Mouse (Mus musculus) limb, embryonic 14.5 days (tissue): ENCODE measurements around the gene Emcn. TPM values are rescaled to one million over a fixed set of nuclear protein-coding genes. Genes with fewer than 3 reads are reported as not detected.

ENCODE experiments used
- ATAC-seq: fragments of 200-750 bp; cut with Nextera tagmentation; 2 replicates; pipeline ENCODE4 v1.8.0; 2017; ENCODE audit warnings: low read depth, moderate number of reproducible peaks, moderate TSS enrichment; ENCODE audit not compliant: low FRiP score
- DNase-seq: peaks from one replicate; pipeline ENCODE4 v3.0.0-alpha.2; 2015; ENCODE audit warnings: low spot score
- H3K27ac ChIP-seq: fragments of 300-500 bp; sonication (generic); replicated peaks from 2 replicates; pipeline ENCODE4 v1.5.1; 2014; ENCODE audit warnings: low read depth, mild to moderate bottlenecking, low read length, moderate library complexity, mixed read lengths
- H3K27me3 ChIP-seq: fragments of 300-500 bp; sonication (generic); 2 replicates; pipeline ENCODE4 v1.6.1; 2014; ENCODE audit warnings: low read length, mixed read lengths; ENCODE audit not compliant: control insufficient read depth, insufficient read depth
- H3K36me3 ChIP-seq: fragments of 300-500 bp; sonication (generic); 2 replicates; pipeline ENCODE4 v1.6.1; 2014; ENCODE audit warnings: mild to moderate bottlenecking, low read length, moderate library complexity, mixed read lengths; ENCODE audit not compliant: control insufficient read depth, insufficient read depth
- H3K4me1 ChIP-seq: fragments of 300-500 bp; sonication (generic); 2 replicates; pipeline ENCODE4 v1.6.1; 2014; ENCODE audit warnings: antibody characterized with exemption, low read length, mixed read lengths; ENCODE audit not compliant: control insufficient read depth, insufficient read depth
- H3K4me2 ChIP-seq: fragments of 300-500 bp; sonication (generic); replicated peaks from 2 replicates; pipeline ENCODE4 v1.6.1; 2014; ENCODE audit warnings: low read depth, mild to moderate bottlenecking, low read length, moderate library complexity; ENCODE audit not compliant: severe bottlenecking
- H3K4me3 ChIP-seq: fragments of 300-500 bp; sonication (generic); replicated peaks from 2 replicates; pipeline ENCODE4 v1.5.1; 2014; ENCODE audit warnings: low read length
- H3K9ac ChIP-seq: fragments of 300-500 bp; sonication (generic); 2 replicates; pipeline ENCODE4 v1.6.1; 2014; ENCODE audit warnings: mild to moderate bottlenecking, low read depth, low read length, moderate library complexity; ENCODE audit not compliant: severe bottlenecking
- H3K9me3 ChIP-seq: fragments of 300-500 bp; sonication (generic); 2 replicates; pipeline ENCODE4 v1.6.1; 2016; ENCODE audit warnings: low read length; ENCODE audit not compliant: control insufficient read depth
- POLR2A ChIP-seq: fragments of 200-500 bp; IDR thresholded peaks from 2 replicates; pipeline ENCODE4 v1.8.0; 2012; ENCODE audit warnings: inconsistent platforms, mild to moderate bottlenecking, moderate library complexity, borderline replicate concordance; ENCODE audit not compliant: insufficient read depth, insufficient read length; ENCODE audit errors: extremely low read depth
- WGBS: fragments of 180-500 bp; shearing (Covaris S2); extraction: QIAGEN DNeasy Blood & Tissue Kit; methylation state at CpG from one replicate; pipeline ENCODE4 v1.1.7; 2014; 5-methylcytosine and 5-hydroxymethylcytosine counted together
- polyA plus RNA-seq, 2 experiments: library from polyadenylated mRNA; depleted of rRNA in 1 of 2; stranded (reverse) in 1 of 2; unstranded in 1 of 2; fragments of >200 nt; fragmentation: Nextera tagmentation in 1 of 2; extraction: Ambion mirVana in 1 of 2; gene quantifications; 2 replicates each; pipeline versions ENCODE4 v1.2.1 to v1.2.3; 2012 to 2014

Emcn gene
- polyA plus RNA-seq, 2 experiments = 41.1 to 41.7 TPM

GRCm38 (mm10) chr3:137329898-137330297, 11.0 kb upstream of the Emcn start:
- no peak for TF ChIP-seq POLR2A
- H3K4me3 ChIP-seq = no peak overlapping the region
- no peak overlapping the region for H3K27ac ChIP-seq
- H3K9me3 ChIP-seq = no peaks in the 10 kb centered on the region
- H3K9ac ChIP-seq = no peak overlapping the region
- H3K4me2 ChIP-seq = no peak overlapping the region
- 72% methylated on average over 9 of the region's 9 CpGs for WGBS
- no peaks in the 10 kb centered on the region for H3K4me1 ChIP-seq
- DNase-seq (no peak), ATAC-seq (no peak)
- no peaks in the 10 kb centered on the region for H3K27me3 ChIP-seq
- no peaks in the 10 kb centered on the region for H3K36me3 ChIP-seq

- no peak overlapping the region for H3K4me2 ChIP-seq
- H3K27me3 ChIP-seq = no peaks in the 10 kb centered on the region
- no peak for TF ChIP-seq POLR2A
- ATAC-seq = no peak
- H3K4me1 ChIP-seq = no peaks in the 10 kb centered on the region
- H3K9me3 ChIP-seq = no peaks in the 10 kb centered on the region
- H3K27ac ChIP-seq = no peak overlapping the region
- no peak overlapping the region for H3K4me3 ChIP-seq
- no peaks in the 10 kb centered on the region for H3K36me3 ChIP-seq
- 55% methylated on average over 4 of the region's 4 CpGs for WGBS
- no peak for DNase-seq
- H3K9ac ChIP-seq = no peak overlapping the region
Measured at GRCm38 (mm10) chr3:137330950-137331349, 9.9 kb upstream of the Emcn start.

- H3K4me1 ChIP-seq = no peaks in the 10 kb centered on the region
- no peaks in the 10 kb centered on the region for H3K9me3 ChIP-seq
- 79% methylated on average over 4 of the region's 4 CpGs for WGBS
- no peak for DNase-seq
- no peaks in the 10 kb centered on the region for H3K27me3 ChIP-seq
- no peak overlapping the region for H3K27ac ChIP-seq
- no peaks in the 10 kb centered on the region for H3K36me3 ChIP-seq
- H3K9ac ChIP-seq = no peak overlapping the region
- no peak for TF ChIP-seq POLR2A
- ATAC-seq = no peak
- H3K4me2 ChIP-seq = no peak overlapping the region
- H3K4me3 ChIP-seq = no peak overlapping the region
Measured at GRCm38 (mm10) chr3:137332531-137332930, 8.3 kb upstream of the Emcn start.

- ATAC-seq = no peak
- H3K4me3 ChIP-seq = no peak overlapping the region
- no peak for TF ChIP-seq POLR2A
- 87% methylated on average over 4 of the region's 4 CpGs for WGBS
- no peak for DNase-seq
- H3K4me2 ChIP-seq = no peak overlapping the region
- H3K27me3 ChIP-seq = no peaks in the 10 kb centered on the region
- no peak overlapping the region for H3K9ac ChIP-seq
- H3K36me3 ChIP-seq = no peaks in the 10 kb centered on the region
- H3K9me3 ChIP-seq = no peaks in the 10 kb centered on the region
- no peaks in the 10 kb centered on the region for H3K4me1 ChIP-seq
- H3K27ac ChIP-seq = no peak overlapping the region
Measured at GRCm38 (mm10) chr3:137335957-137336356, 4.9 kb upstream of the Emcn start.

GRCm38 (mm10) chr3:137343446-137343845, 2.6 kb downstream of the Emcn start:
- WGBS = 82% methylated on average over 4 of the region's 5 CpGs
- Histone ChIP-seq H3K9me3 (no peaks in the 10 kb centered on the region), H3K4me3 (no peak overlapping the region), H3K36me3 (no peaks in the 10 kb centered on the region), H3K27me3 (no peaks in the 10 kb centered on the region), H3K4me2 (no peak overlapping the region), H3K4me1 (no peaks in the 10 kb centered on the region), H3K27ac (no peak overlapping the region), H3K9ac (no peak overlapping the region)
- TF ChIP-seq POLR2A = no peak
- ATAC-seq = no peak
- DNase-seq = no peak

GRCm38 (mm10) chr3:137351882-137352281, 11.0 kb downstream of the Emcn start:
- no peak for DNase-seq
- H3K9ac ChIP-seq = no peak overlapping the region
- no peak overlapping the region for H3K27ac ChIP-seq
- no peak for TF ChIP-seq POLR2A
- 79% methylated on average over 5 of the region's 5 CpGs for WGBS
- no peaks in the 10 kb centered on the region for H3K9me3 ChIP-seq
- no peak for ATAC-seq
- H3K4me3 ChIP-seq = no peak overlapping the region
- no peak overlapping the region for H3K4me2 ChIP-seq
- no peaks in the 10 kb centered on the region for H3K36me3 ChIP-seq
- no peaks in the 10 kb centered on the region for H3K4me1 ChIP-seq
- no peaks in the 10 kb centered on the region for H3K27me3 ChIP-seq
